Mouse (Mus musculus) spleen, adult 2 months (tissue): ENCODE measurements at regions not wholly inside any gene's neighbourhood (a gene's known extent, or its start where the extent isn't known, plus 50 kb on each side); places are given as distances from the start of the nearest gene placed in this dataset.

Source experiments
- DNase-seq, 2 experiments: peaks; one replicate each; pipeline versions ENCODE4 v3.0.0 to v3.0.0-alpha.2; 2012 to 2021; ENCODE audit warnings: low spot score in 2 of 2, low read depth in 1 of 2
- H3K27ac ChIP-seq: fragments of 200-500 bp; 2 replicates; pipeline ENCODE4 v1.5.1; 2012; ENCODE audit warnings: low read length, inconsistent platforms; ENCODE audit not compliant: insufficient read depth
- H3K27me3 ChIP-seq: fragments of 200-500 bp; 2 replicates; pipeline ENCODE4 v1.6.1; 2012; ENCODE audit warnings: mild to moderate bottlenecking, moderate library complexity, low read length, inconsistent platforms; ENCODE audit not compliant: control insufficient read depth, insufficient read depth
- H3K36me3 ChIP-seq: fragments of 200-500 bp; 2 replicates; pipeline ENCODE4 v1.6.1; 2012; ENCODE audit warnings: mild to moderate bottlenecking, low read length, inconsistent platforms; ENCODE audit not compliant: control insufficient read depth, insufficient read depth
- H3K4me1 ChIP-seq: fragments of 200-500 bp; 2 replicates; pipeline ENCODE4 v1.6.1; 2011; ENCODE audit warnings: inconsistent platforms; ENCODE audit not compliant: control insufficient read depth, insufficient read depth, insufficient read length
- H3K4me3 ChIP-seq: fragments of 200-500 bp; 2 replicates; pipeline ENCODE4 v1.5.1; 2011; ENCODE audit warnings: mild to moderate bottlenecking, inconsistent platforms; ENCODE audit not compliant: insufficient read depth, insufficient read length; ENCODE audit errors: extremely low read depth
- CTCF ChIP-seq: fragments of 200-500 bp; IDR thresholded peaks from 2 replicates; pipeline ENCODE4 v1.5.1; 2011; ENCODE audit warnings: mild to moderate bottlenecking, inconsistent platforms; ENCODE audit not compliant: insufficient read depth, insufficient read length, insufficient replicate concordance; ENCODE audit errors: extremely low read depth
- POLR2A ChIP-seq: fragments of 200-500 bp; IDR thresholded peaks from 2 replicates; pipeline ENCODE4 v1.6.1; 2011; ENCODE audit warnings: low read depth, low read length, inconsistent platforms
- WGBS: fragments of 180-500 bp; shearing (Covaris S2); methylation state at CpG from one replicate; pipeline ENCODE4 v1.1.7; 2018; 5-methylcytosine and 5-hydroxymethylcytosine counted together

DNA sequence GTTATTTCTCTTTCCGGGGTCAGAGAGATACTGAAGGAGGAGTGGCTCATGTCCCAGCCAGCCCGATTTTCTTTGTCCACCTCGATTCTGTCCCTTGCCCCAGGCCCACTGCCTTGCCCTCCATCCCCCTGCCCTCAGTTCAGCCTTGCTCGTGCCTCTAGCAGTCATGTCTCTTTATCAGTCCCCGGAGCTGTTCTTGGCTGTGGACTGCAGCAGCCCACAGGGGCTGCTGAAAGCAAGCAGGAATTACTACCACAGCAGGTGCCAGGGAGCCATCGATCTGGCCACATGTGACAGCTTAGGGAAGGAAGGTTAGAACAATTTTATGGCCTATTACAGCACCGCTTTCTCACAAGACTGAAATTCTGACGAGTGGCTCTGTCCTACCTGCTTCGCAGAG is 396.3 kb upstream of the Igfbp7 start:
- Histone ChIP-seq H3K4me1 (no peaks in the 10 kb centered on the region), H3K4me3 (no peak overlapping the region), H3K27me3 (no peaks in the 10 kb centered on the region), H3K36me3 (no peaks in the 10 kb centered on the region), H3K27ac (no peak overlapping the region)
- no peak for DNase-seq
- TF ChIP-seq CTCF (no peak), POLR2A (no peak)
- 69% methylated on average over 9 of the region's 9 CpGs for WGBS

- DNase-seq = no peak
- 56% methylated on average over 6 of the region's 6 CpGs for WGBS
- Histone ChIP-seq H3K27ac (no peak overlapping the region), H3K27me3 (no peaks in the 10 kb centered on the region), H3K4me3 (no peak overlapping the region), H3K4me1 (no peaks in the 10 kb centered on the region), H3K36me3 (no peaks in the 10 kb centered on the region)
- TF ChIP-seq CTCF = no peak
- TF ChIP-seq POLR2A = no peak
Measured at GRCm38 (mm10) chr5:77803562-77803961, 395.7 kb upstream of the Igfbp7 start.

GRCm38 (mm10) chr5:77796960-77797359 is 389.1 kb upstream of the Igfbp7 start:
- 77% methylated on average over 3 of the region's 3 CpGs for WGBS
- H3K36me3 ChIP-seq = no peaks in the 10 kb centered on the region
- H3K4me3 ChIP-seq = no peak overlapping the region
- no peak for DNase-seq
- no peaks in the 10 kb centered on the region for H3K27me3 ChIP-seq
- H3K27ac ChIP-seq = no peak overlapping the region
- TF ChIP-seq CTCF = no peak
- no peak for TF ChIP-seq POLR2A
- H3K4me1 ChIP-seq = no peaks in the 10 kb centered on the region

DNA sequence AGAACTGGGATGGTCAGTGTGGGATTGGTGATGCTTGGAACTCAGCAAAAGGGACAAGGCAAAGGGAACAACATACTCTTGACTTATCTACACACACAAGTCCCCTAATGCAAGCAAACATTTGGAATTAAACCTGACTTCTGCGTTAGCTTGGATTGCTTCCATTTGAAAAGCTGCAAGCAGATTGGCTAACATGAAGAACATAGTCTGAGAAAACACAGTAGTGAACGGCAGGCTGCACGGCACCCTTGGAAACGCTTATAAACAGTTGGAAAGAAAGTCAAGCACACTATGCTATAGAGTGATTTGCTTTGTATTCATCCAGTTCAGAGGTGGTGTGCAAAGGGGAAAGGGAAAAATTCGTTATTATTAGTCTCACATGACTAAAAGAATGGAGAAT is 387.9 kb upstream of the Igfbp7 start:
- no peaks in the 10 kb centered on the region for H3K27me3 ChIP-seq
- H3K27ac ChIP-seq = no peak overlapping the region
- DNase-seq = no peak
- 81% methylated on average over 5 of the region's 5 CpGs for WGBS
- TF ChIP-seq POLR2A (no peak), CTCF (no peak)
- H3K4me3 ChIP-seq = no peak overlapping the region
- no peaks in the 10 kb centered on the region for H3K36me3 ChIP-seq
- no peaks in the 10 kb centered on the region for H3K4me1 ChIP-seq

DNA sequence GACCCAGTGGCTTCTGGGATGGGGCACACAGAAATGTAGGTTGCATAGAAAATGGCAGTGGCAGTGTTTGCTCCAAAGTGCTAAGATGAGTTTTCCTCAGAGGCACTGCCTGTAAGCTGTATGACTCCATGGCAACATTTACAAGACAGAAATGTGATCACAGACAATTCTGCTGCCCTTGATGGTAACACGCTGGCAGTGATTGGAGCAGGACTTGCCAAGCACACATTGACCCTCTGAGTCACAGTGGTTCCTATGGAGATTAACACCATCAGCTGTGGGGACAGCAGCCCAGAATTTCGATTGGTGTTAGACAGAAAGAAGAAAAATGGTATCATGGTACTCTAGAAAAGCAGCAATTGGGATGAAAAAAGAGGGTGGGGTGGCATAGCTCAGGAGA is 376.1 kb upstream of the Igfbp7 start:
- Histone ChIP-seq H3K27ac (no peak overlapping the region), H3K4me3 (no peak overlapping the region), H3K36me3 (no peaks in the 10 kb centered on the region), H3K27me3 (no peaks in the 10 kb centered on the region), H3K4me1 (no peaks in the 10 kb centered on the region)
- TF ChIP-seq POLR2A = no peak
- WGBS = 57% methylated on average over 2 of the region's 2 CpGs
- DNase-seq = no peak

DNA sequence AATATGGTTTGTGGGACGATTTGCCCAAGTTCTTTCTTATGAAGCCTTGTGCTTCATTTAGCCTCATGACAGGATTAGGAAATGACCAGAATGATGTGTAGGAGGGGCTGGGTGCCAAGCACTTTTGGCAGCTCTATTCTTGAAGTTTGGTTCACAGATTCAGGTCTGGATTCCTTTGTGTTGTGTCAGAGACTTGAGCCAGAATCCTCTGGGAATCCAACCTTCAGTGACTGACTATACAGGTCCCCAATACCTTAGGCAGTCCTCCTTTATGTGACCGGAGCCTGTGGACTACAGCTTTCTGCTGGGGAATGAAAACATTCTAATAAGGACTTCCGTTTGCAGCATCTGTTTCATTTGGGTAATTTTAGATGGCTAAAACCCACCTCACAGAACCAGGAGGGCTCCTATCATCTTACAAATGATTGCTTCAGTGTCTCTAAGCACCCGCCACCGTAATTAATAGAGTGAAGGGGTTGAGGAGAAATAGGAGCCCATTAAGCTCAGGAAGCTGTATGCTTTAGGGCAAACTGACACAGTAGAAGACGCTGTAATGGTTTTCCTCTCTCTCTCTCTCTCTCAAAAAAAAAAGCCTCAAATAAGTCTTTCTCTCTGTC is 354.7 kb upstream of the Igfbp7 start:
- no peaks in the 10 kb centered on the region for H3K27me3 ChIP-seq
- no peak overlapping the region for H3K27ac ChIP-seq
- H3K4me3 ChIP-seq = no peak overlapping the region
- H3K36me3 ChIP-seq = no peaks in the 10 kb centered on the region
- TF ChIP-seq POLR2A = no peak
- TF ChIP-seq CTCF = no peak
- 82% methylated on average over 6 of the region's 6 CpGs for WGBS
- H3K4me1 ChIP-seq = no peaks in the 10 kb centered on the region
- DNase-seq = no peak

DNA sequence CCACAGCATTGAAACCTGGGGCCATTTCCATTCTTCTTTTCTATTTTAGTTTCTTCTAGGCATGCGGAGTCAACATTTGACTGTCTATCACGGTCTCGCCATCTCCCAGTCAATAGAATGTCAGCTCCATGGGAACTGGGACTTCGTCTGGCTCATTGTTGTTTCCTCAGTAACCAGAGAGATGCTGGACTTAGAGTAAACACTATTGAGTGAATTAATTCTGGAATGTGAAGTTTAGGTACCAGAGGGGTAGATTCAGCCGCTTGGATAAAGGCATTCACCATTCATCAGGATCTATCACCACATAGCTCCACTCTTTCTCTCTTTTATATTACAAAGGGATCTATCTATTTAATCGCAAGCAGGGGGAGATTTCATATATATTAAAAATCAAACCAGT is 354.2 kb upstream of the Igfbp7 start:
- Histone ChIP-seq H3K36me3 (no peaks in the 10 kb centered on the region), H3K27me3 (no peaks in the 10 kb centered on the region), H3K27ac (no peak overlapping the region), H3K4me3 (no peak overlapping the region), H3K4me1 (no peaks in the 10 kb centered on the region)
- no peak for DNase-seq
- whole genome bisulfite sequencing = 88% methylated on average over 6 of the region's 6 CpGs
- TF ChIP-seq POLR2A = no peak
- TF ChIP-seq CTCF = no peak

- no peak for DNase-seq
- no peaks in the 10 kb centered on the region for H3K4me1 ChIP-seq
- TF ChIP-seq POLR2A (no peak), CTCF (no peak)
- no peak overlapping the region for H3K4me3 ChIP-seq
- H3K27me3 ChIP-seq = no peaks in the 10 kb centered on the region
- no peak overlapping the region for H3K27ac ChIP-seq
- H3K36me3 ChIP-seq = no peaks in the 10 kb centered on the region
- 81% methylated on average over 1 of the region's 1 CpGs for WGBS
Measured at GRCm38 (mm10) chr5:77748933-77749332, 341.1 kb upstream of the Igfbp7 start.
